Mouse (Mus musculus) frontal cortex, postnatal 14 days (tissue): ENCODE measurements at regions not wholly inside any gene's neighbourhood (a gene's known extent, or its start where the extent isn't known, plus 50 kb on each side); places are given as distances from the start of the nearest gene placed in this dataset.

Experiments
- DNase-seq, 2 experiments: peaks; one replicate each; pipeline ENCODE4 v3.0.0; 2022; ENCODE audit warnings: low spot score in 2 of 2

- no peak for DNase-seq
Measured at GRCm38 (mm10) chr5:132827555-132828333, 284.6 kb upstream of the Auts2 start.

GRCm38 (mm10) chr5:132826009-132826408 lies 282.9 kb upstream of the Auts2 start:
- no peak for DNase-seq

GRCm38 (mm10) chr5:132817665-132818064 lies 274.5 kb upstream of the Auts2 start:
- no peak for DNase-seq

GRCm38 (mm10) chr5:132809181-132809580 lies 266.0 kb upstream of the Auts2 start:
- DNase-seq = no peak

GRCm38 (mm10) chr5:132796061-132796460 lies 252.9 kb upstream of the Auts2 start:
- DNase-seq = no peak

GRCm38 (mm10) chr5:132792484-132792883 lies 249.3 kb upstream of the Auts2 start:
- DNase-seq = no peak

- no peak for DNase-seq
Measured at GRCm38 (mm10) chr5:132785291-132785690, 242.1 kb upstream of the Auts2 start.

- DNase-seq = no peak
Measured at GRCm38 (mm10) chr5:132784791-132785190, 241.6 kb upstream of the Auts2 start.

GRCm38 (mm10) chr5:132774141-132774680 lies 231.1 kb upstream of the Auts2 start:
- no peak for DNase-seq

- DNase-seq = no peak
Measured at GRCm38 (mm10) chr5:132760396-132760795, 217.3 kb upstream of the Auts2 start.

GRCm38 (mm10) chr5:132759751-132760150 lies 216.6 kb upstream of the Auts2 start:
- DNase-seq = no peak

- DNase-seq = no peak
Measured at GRCm38 (mm10) chr5:132758941-132759340, 215.8 kb upstream of the Auts2 start.

GRCm38 (mm10) chr5:132737966-132738365 lies 194.8 kb upstream of the Auts2 start:
- DNase-seq = no peak

- no peak for DNase-seq
Measured at GRCm38 (mm10) chr5:132728689-132729189, 185.6 kb upstream of the Auts2 start.

- DNase-seq = no peak
Measured at GRCm38 (mm10) chr5:132724467-132724866, 181.3 kb upstream of the Auts2 start.

GRCm38 (mm10) chr5:132710301-132710700 lies 167.2 kb upstream of the Auts2 start:
- DNase-seq = no peak

GRCm38 (mm10) chr5:132707531-132707930 lies 164.4 kb upstream of the Auts2 start:
- DNase-seq = no peak

GRCm38 (mm10) chr5:132703455-132704100 lies 160.4 kb upstream of the Auts2 start:
- DNase-seq = no peak

- no peak for DNase-seq
Measured at GRCm38 (mm10) chr5:132702573-132702972, 159.4 kb upstream of the Auts2 start.

- DNase-seq = no peak
Measured at GRCm38 (mm10) chr5:132690784-132691183, 147.6 kb upstream of the Auts2 start.

GRCm38 (mm10) chr5:132675261-132675660 lies 132.1 kb upstream of the Auts2 start:
- DNase-seq = no peak

GRCm38 (mm10) chr5:132673599-132674305 lies 130.6 kb upstream of the Auts2 start:
- no peak for DNase-seq
